Mouse (Mus musculus) urinary bladder, postnatal 25 days (tissue): ENCODE measurements around the gene Klre1.
"Not testable (repeated sequence)": the region's sequence is repeated elsewhere in the genome, so short reads cannot be mapped to it uniquely, and the experiment has no call there.

Experiments
- DNase-seq: peaks from one replicate; pipeline ENCODE4 v3.0.0; 2022; ENCODE audit warnings: low spot score

The Klre1 gene

GRCm38 (mm10) chr6:129583014-129583413 lies 5.3 kb downstream of the Klre1 start:
- DNase-seq, result no peak

- no peak for DNase-seq
These were observed 13.8 kb downstream of the Klre1 start, which contains the start of gene Klrd1 for GRCm38 (mm10) chr6:129591508-129591907. Klrd1 (plus strand) TSS chr6:129591782.

DNA sequence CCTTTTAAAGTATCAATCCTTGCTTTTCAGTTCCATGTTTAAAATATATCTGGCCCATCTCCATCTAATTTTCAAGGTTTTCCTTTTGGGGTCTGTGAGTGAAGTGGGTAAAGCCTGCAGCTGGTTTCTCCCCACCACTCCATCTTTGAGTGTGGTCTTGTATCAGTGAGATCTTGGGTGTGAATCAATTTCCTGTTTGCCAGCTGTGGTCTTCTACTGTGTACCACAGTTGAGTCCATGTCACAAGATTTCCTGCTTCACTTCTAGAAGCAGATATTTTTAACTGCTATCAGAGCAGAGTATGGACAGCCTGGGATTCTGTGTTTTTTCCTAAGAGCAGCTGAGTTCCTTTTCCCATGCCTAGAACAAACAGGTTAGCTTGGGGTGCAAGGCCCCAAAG lies 30.7 kb downstream of the Klre1 start:
- DNase-seq, result no peak

GRCm38 (mm10) chr6:129623735-129624134 lies 46.0 kb downstream of the Klre1 start, which contains the start of gene Klrk1:
Klrk1 (minus strand) TSS chr6:129623864.
- DNase-seq, result no peak

- not testable (repeated sequence) for DNase-seq
These were observed 53.3 kb downstream of the Klre1 start for GRCm38 (mm10) chr6:129631046-129631445.
